Mouse (Mus musculus) lung, postnatal 4 days (tissue): ENCODE data around the gene Rpl21.
"Not testable (repeated sequence)": the region's sequence is repeated elsewhere in the genome, so short reads cannot be mapped to it uniquely, and the experiment has no call there.

Experiments used
- DNase-seq, 2 experiments: peaks; one replicate each; pipeline ENCODE4 v3.0.0; 2021

Rpl21 gene

DNA sequence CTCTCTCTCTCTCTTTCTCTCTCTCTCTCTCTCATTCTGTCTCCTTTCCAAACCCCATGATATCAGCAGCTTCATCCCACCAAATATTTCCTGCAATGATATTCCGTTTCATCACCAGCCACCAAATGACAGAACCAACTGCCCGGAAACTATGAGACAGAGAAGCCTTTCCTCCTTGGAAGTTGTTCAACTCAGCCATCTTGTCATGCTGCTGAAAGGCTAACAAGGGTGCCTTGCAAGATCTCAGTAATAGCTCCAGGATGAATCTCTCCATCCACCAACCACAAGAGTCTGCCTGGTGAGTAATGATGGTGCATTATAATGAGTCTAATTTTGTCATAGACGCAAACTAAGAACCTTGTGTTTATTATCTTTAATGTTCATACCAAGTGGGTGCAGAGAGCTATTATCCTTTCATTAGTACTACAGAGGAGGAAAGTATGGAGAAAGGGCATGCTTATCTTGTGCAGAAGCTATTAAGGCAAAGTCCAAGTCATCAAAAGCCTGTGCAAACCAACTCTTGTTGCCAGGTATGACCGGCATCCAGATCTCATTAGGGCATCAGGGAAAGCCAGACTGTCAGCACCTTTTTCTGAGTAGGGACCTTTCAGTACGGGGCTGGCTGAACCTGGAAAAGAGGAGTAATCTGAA is 40.4 kb downstream of the Rpl21 start:
- DNase-seq: no peak

GRCm38 (mm10) chr5:146876024-146876423 is 43.3 kb downstream of the Rpl21 start:
- no peak for DNase-seq

- DNase-seq: not testable (repeated sequence)
Measured at GRCm38 (mm10) chr5:146877882-146878281, 45.2 kb downstream of the Rpl21 start.

GRCm38 (mm10) chr5:146882261-146882660 is 49.6 kb downstream of the Rpl21 start:
- DNase-seq: no peak

GRCm38 (mm10) chr5:146883053-146883452 is 50.4 kb downstream of the Rpl21 start:
- DNase-seq: no peak

- no peak for DNase-seq
Measured at GRCm38 (mm10) chr5:146883486-146884272, 51.0 kb downstream of the Rpl21 start.
